Mouse (Mus musculus): ENCODE measurements around the gene L3mbtl3.

- TF ChIP-seq EP300 (IDR thresholded peaks at IDR 0.05; ENCODE audit: low read depth in 1 of 2, low read length in 2 of 2) (no peak), POLR2A (IDR thresholded peaks at IDR 0.05; ENCODE audit: control insufficient read depth in 1 of 2, insufficient read depth in 1 of 2, low read depth in 1 of 2, low read length in 2 of 2, poor library complexity in 1 of 2) (no peak), MXI1 (IDR thresholded peaks at IDR 0.05; ENCODE audit: low read depth, low read length) (no peak), TAL1 (IDR thresholded peaks at IDR 0.05; ENCODE audit: low read length) (no peak), TBP (IDR thresholded peaks at IDR 0.05; ENCODE audit: low read depth, low read length) (no peak), SIN3A (IDR thresholded peaks at IDR 0.05; ENCODE audit: low read length) (no peak), GATA1 (IDR thresholded peaks at IDR 0.05; ENCODE audit: low read depth, low read length) (no peak), ZC3H11A (IDR thresholded peaks at IDR 0.05; ENCODE audit: low read depth, low read length) (no peak), MYB (IDR thresholded peaks at IDR 0.05; ENCODE audit: low read depth, low read length) (no peak), ELF1 (IDR thresholded peaks at IDR 0.05; ENCODE audit: low read depth, low read length) (no peak)
Measured at GRCm38 (mm10) chr10:26350153-26350552, 25.6 kb downstream of the L3mbtl3 start.

Data from MEL (cell line).